Mouse (Mus musculus) retina, embryonic 14.5 days (tissue): ENCODE measurements at regions not wholly inside any gene's neighbourhood (a gene's known extent, or its start where the extent isn't known, plus 50 kb on each side); places are given as distances from the start of the nearest gene placed in this dataset.
A peak's percentile ranks its signal among the peaks of the same experiment; 100 is the strongest.

ENCODE experiments used
- DNase-seq: peaks from one replicate; pipeline ENCODE4 v3.0.0-alpha.2; 2015; ENCODE audit warnings: low spot score

DNA sequence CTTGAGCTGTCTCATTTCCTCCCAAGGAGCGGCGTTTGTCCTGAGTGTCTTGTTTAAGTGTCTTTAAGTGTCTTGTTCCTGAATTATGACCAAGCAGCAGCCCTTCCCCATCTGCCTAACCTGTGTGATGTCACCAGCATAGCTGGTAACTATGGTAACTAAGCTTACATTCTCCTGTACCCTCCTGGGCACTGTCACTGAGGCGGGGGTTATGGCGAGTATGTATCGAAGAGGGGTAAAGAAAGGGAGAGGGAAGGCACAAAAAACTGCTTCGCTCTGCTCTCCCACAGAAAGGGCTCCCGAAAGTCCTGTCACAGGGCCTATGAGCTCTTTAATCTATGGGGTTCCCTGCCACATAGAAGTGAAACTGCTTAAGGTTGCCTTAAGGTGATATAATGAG lies 89.6 kb downstream of the Ppp4r2 start:
- DNase-seq = no peak

DNA sequence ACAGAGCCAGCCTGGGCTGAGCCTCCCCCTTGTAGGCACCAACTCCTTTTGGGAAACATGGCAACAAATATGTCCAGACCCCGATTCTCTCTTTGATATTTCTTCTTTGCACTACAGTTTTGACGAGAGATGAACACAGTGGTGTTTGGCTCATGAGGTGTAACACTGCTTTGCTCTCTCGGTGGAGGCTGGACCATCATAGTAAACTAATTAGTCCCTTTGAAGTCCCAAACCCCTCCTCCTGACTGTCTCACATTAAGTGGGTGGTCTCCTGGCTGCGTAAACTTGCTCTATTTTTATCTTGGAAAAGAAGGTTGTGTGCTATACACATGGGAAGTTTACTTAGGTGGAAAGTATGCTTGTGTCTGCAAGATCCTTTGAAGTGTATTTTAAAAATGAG lies 90.3 kb downstream of the Ppp4r2 start:
- no peak for DNase-seq

- DNase-seq = no peak
These were observed 95.7 kb downstream of the Ppp4r2 start for GRCm38 (mm10) chr6:100928791-100929758.

DNA sequence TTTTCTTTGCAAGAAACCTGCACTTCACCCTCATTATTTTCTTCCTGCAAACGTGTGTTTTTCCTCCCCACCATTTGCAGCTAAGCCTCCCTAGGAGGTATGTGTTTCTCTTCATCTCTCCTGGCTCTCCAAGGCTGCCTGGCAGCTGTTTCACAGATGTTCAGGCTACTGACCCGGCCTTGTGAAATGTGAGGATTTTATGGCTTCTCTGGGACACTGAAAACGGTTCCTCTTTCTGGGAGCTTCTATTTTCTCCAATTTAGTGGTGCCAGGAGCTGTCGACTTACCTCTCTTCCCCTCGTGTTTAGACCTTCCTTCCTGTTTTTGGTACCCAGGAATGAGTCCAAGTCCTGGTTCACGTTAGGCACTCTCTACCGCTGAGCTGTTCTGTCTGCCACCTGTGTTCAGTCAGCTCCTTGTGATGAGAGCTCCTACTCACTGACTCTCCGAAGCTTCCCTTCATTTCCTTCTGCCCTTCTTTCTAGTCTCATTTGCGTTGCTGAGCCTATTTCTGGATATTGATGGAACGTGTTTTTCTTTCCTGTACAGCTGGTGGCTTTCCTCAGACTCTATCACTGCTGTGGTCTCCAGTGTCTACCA lies 96.4 kb downstream of the Ppp4r2 start:
- DNase-seq = no peak

GRCm38 (mm10) chr6:100930706-100931105 lies 97.3 kb downstream of the Ppp4r2 start:
- DNase-seq = no peak

GRCm38 (mm10) chr6:100934424-100934823 lies 101.0 kb downstream of the Ppp4r2 start:
- no peak for DNase-seq

DNA sequence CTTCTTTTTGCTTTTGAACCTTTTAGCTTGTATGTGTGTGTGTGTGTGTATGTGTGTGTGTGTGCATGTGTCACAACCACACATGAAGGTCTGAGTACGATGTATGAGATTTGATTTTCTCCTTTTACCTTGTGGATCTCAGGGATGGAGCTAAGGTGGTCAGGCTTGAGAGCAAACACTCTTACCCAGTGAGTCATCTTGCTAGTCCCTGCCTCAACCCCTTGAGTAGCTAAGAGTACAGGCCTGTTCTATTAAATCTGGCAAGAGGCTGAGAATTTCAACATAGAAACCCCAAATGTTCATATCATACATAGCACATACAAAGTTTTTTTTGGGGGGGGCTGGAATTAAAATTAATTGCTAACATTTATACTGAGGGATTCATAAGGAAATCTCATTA lies 104.4 kb downstream of the Ppp4r2 start:
- no peak for DNase-seq

GRCm38 (mm10) chr6:100938376-100938775 lies 105.0 kb downstream of the Ppp4r2 start:
- peak; percentile 18 for DNase-seq

DNA sequence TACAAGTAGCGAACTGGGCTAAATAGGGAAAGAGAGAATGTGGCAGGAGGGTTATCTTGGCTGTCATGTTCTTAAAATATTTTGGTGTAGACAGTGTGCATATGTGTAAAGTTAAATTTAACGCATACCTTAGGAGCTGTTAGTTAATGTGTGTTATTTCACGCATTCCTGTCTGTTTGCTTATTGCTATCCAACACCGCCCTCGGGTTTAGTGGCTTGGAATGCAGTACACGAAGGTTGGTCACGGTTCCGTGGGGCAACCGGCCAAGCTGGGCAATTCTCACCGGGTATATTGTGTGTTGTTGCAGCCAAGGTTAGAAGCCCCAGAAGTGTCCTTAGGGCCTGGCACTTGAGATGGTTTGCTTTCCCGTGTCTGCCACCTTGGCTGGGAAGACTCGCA lies 105.6 kb downstream of the Ppp4r2 start:
- DNase-seq = no peak

DNA sequence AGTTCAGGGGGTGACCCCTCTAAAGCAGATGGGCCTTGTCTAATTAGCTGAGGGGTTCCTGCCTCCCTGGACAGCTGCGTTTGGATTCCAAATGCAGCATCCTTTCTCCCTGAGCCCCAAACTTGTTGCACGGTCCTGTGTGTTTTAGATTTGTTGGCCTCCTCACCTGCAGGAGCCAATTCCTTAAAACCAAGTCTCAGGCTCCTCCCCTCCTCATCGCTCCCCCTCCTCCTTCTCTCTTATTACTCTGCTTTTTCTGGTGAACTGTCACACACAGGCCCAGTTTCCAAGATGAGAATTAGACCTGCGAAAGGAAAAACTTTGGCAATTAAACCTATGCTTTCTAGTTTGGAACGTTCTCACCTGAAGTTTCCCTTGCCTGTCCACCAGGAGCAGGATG lies 106.3 kb downstream of the Ppp4r2 start:
- DNase-seq = no peak

GRCm38 (mm10) chr6:100941686-100942085 lies 108.3 kb downstream of the Ppp4r2 start:
- DNase-seq = no peak

- no peak for DNase-seq
These were observed 109.5 kb downstream of the Ppp4r2 start for GRCm38 (mm10) chr6:100942956-100943355.

DNA sequence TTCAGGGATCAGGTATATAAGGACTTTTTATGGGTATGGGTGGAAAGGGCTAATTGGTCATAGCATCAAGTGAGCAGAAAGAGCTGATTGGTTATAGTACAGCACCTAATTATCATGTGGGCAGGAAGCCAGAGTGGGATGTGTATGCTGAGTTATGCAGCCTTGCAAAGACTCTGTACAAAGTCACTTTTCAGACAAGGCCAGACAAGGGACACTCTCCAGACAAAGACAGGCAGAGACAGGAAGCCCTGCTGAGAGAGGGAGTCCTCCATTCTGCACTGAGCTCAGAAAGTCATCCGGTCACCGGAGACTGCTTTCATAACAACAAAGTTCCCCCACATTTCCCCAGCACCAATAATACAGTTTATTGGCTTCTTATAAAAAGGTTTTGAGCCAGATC lies 112.4 kb downstream of the Ppp4r2 start:
- no peak for DNase-seq

GRCm38 (mm10) chr6:100948340-100948739 lies 114.9 kb downstream of the Ppp4r2 start:
- DNase-seq = no peak

DNA sequence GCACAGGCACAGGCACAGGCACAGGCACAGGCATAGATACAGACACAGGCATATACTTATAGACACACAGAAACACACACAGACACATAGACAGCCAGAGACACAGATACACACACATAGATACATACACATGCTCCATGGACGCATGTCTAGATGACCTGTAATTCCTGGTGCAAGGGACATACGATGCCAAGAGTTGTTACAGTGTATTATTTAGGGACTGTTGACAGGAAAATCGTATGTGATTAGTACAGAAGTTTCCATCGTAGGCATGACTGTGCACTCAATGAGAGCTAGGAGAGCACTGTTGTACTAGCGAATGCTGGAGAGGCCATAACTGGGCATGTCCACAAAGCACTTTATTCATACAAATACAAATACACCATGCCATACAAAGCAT lies 118.2 kb downstream of the Ppp4r2 start:
- DNase-seq = no peak

DNA sequence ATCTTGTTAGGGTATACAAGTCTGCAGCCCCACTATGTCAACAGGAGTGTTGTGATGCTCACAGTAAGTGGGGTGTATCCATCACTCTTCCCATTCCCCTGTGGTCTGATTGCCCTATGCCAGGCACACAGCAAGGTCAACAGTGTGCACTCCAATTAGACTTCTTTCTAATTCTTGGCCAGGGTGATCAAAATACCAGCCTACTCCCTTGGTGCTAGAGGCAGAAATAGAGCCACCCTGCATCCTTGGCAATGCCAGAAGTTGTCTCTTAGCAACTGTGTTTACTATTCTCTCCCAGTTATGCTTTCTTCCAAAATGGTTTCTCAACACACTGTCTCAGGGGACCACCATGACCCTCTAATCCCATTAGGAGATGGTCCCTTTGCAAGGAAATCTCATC lies 119.0 kb downstream of the Ppp4r2 start:
- no peak for DNase-seq

- DNase-seq = no peak
These were observed 121.1 kb downstream of the Ppp4r2 start for GRCm38 (mm10) chr6:100954563-100954962.

- no peak for DNase-seq
These were observed 133.1 kb downstream of the Ppp4r2 start for GRCm38 (mm10) chr6:100966481-100966880.

DNA sequence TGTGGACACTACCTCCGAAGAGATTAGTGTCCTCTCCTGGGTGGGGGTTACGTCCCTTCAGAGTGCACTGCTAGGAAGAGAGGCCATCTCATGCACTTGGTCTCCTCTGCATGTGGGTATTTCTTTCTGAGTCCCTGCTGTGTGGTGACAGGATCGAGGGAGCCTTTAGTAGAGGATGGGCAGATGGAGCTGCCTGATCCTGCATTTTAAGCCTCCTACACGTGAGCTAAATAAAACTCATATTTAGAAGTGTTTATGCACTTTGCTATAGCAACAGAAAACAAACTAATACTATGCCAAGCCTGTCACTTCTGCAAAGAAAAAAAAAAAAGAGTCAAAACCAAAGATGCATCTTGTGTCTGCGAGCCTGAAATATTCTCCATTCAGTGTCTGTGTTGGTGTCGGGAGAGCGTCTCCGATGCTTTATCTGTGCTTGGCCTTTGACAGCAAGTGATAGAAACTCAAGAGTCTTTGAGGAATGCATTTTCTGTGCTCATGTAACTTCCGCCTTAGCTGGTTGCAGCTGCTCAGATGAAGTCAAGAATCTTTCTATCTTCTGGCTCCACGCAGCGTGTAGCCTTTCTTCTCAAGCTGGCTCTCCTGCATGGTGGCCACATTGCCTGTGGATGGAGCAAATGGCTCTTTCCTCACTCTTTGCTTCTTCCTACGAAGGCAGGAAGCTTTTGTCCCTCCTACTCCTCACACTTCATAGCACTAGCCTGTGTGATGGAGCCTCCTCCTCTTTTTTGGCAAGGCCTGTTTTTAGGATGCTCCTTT lies 134.8 kb downstream of the Ppp4r2 start:
- DNase-seq = no peak

DNA sequence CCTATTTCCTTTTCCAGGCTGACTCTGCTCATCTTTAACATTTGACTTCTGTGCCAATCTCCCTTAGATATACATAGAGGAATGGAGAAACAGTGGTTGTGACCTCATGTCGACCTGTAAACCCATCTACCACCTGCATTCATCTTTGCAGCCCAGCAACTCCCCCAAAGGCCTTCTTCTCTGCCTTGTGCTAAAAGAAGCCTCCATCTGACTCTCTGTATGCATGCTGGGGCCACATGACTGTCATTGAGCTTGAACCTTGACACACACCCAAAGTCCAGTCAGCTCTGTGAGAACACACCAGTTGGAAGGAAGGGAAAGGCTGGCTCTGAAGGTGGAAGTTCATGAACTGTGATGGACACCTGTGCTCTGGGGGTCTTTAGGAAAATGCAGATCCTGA lies 135.5 kb downstream of the Ppp4r2 start:
- DNase-seq = no peak

DNA sequence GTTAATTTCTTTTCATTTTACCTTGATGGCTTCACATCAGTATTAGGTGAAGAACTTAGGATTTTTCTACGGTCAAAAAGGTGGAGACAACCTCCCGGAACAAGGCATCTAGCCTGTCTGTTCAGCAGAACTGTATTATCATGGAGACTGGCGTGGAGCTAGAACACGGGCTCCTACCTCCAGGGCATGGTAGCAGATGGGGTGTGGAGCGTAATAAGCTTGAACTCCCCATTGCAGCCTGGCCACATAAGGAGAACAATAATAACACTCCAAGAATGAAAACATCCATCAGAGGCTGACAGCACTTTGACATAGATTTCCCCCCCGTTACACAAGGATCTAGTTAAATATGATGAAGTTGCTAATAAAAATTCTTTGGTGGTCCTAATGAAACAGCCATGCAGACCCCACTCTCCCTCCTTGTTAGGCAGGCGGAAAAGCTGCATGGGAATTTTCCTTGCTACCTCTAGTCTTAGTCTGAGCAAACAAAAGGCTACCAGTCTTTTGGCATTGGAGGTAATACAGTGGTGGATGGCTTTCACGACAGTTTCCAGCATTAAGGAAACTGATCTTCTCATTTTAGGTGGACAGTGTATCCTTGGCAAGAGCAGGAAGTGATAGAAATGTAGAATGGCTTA lies 137.5 kb downstream of the Ppp4r2 start:
- DNase-seq = no peak

- DNase-seq = no peak
These were observed 138.1 kb downstream of the Ppp4r2 start for GRCm38 (mm10) chr6:100971462-100971955.
